Mouse (Mus musculus): ENCODE data around the gene Clspn.

The Clspn gene

GRCm38 (mm10) chr4:126641901-126642300 lies 85.2 kb downstream of the Clspn start:
- no peak for DNase-seq

Measured in lung, postnatal 4 days (tissue).